Mouse (Mus musculus) liver, postnatal 0 days (tissue): ENCODE results near the gene Rps6kl1. TPM values are rescaled to one million over a fixed set of nuclear protein-coding genes. Genes with fewer than 3 reads are reported as not detected.

Experiments used
- ATAC-seq: fragments of 200-750 bp; cut with Nextera tagmentation; 2 replicates; pipeline ENCODE4 v1.8.0; 2017; ENCODE audit warnings: mild to moderate bottlenecking, moderate library complexity
- DNase-seq: peaks from one replicate; pipeline ENCODE4 v3.0.0-alpha.2; 2016
- H3K27ac ChIP-seq: fragments of 300-500 bp; sonication (generic); 2 replicates; pipeline ENCODE4 v1.5.1; 2014; ENCODE audit warnings: antibody characterized with exemption, moderate library complexity, mild to moderate bottlenecking, low read depth
- H3K27me3 ChIP-seq: fragments of 300-500 bp; sonication (generic); 2 replicates; pipeline ENCODE4 v1.6.1; 2014; ENCODE audit warnings: low read length, control low read depth, mixed read lengths; ENCODE audit not compliant: insufficient read depth
- H3K36me3 ChIP-seq: fragments of 300-500 bp; sonication (generic); replicated peaks from 2 replicates; pipeline ENCODE4 v1.6.1; 2014; ENCODE audit warnings: mild to moderate bottlenecking, control low read depth, low read length, moderate library complexity, mixed read lengths; ENCODE audit not compliant: insufficient read depth
- H3K4me1 ChIP-seq: fragments of 300-500 bp; sonication (generic); 2 replicates; pipeline ENCODE4 v1.6.1; 2014; ENCODE audit warnings: antibody characterized with exemption, mild to moderate bottlenecking, control low read depth; ENCODE audit not compliant: insufficient read depth
- H3K4me2 ChIP-seq: fragments of 300-500 bp; sonication (generic); 2 replicates; pipeline ENCODE4 v1.6.1; 2014; ENCODE audit warnings: low read depth, mild to moderate bottlenecking, low read length, moderate library complexity, mixed read lengths
- H3K4me3 ChIP-seq: fragments of 300-500 bp; sonication (generic); 2 replicates; pipeline ENCODE4 v1.5.1; 2014; ENCODE audit warnings: low read depth, low read length
- H3K9ac ChIP-seq: fragments of 300-500 bp; sonication (generic); replicated peaks from 2 replicates; pipeline ENCODE4 v1.6.1; 2014; ENCODE audit warnings: mild to moderate bottlenecking, moderate library complexity
- H3K9me3 ChIP-seq: fragments of 300-500 bp; sonication (generic); 2 replicates; pipeline ENCODE4 v1.6.1; 2016; ENCODE audit warnings: mild to moderate bottlenecking, control low read depth, low read length, mixed read lengths
- CTCF ChIP-seq: sonication (generic); IDR thresholded peaks from 2 replicates; pipeline ENCODE4 v1.5.1; 2016; ENCODE audit warnings: antibody characterized with exemption, low read depth
- EP300 ChIP-seq: IDR thresholded peaks from 2 replicates; pipeline ENCODE4 v1.6.1; 2016; ENCODE audit warnings: antibody characterized with exemption, low read depth, mild to moderate bottlenecking
- WGBS: fragments of 180-500 bp; shearing (Covaris S2); extraction: QIAGEN DNeasy Blood & Tissue Kit; methylation state at CpG from one replicate; pipeline ENCODE4 v1.1.7; 2014; ENCODE audit not compliant: insufficient replicate concordance; 5-methylcytosine and 5-hydroxymethylcytosine counted together
- polyA plus RNA-seq: library from polyadenylated mRNA; unstranded; fragments of >200 nt; fragmentation: Nextera tagmentation; extraction: Ambion mirVana; gene quantifications from 2 replicates; pipeline ENCODE4 v1.2.1, GENCODE M21; 2015

The Rps6kl1 gene
- polyA plus RNA-seq, 1 experiment from 2014 or later = 0.61 TPM

DNA sequence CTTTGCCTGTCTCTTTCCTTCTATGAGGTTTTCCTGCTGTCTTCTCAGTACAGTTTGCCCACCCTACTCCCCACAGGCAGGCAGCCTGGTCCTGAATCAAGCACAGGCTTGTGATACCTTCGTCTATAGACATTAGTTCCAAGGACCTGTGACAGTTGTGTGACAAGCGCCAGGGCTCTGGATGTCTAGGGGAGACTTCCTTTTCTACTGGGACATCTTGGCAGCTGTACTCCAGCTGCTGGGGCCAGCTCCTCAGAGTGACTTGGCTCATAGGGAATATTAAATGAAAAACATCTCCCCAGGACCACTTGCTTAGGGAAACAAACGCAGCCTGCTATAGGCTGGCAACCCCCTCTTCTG lies 19.9 kb upstream of the Rps6kl1 start:
- no peak for ATAC-seq
- Histone ChIP-seq H3K36me3 (no peaks in the 10 kb centered on the region), H3K27ac (no peak overlapping the region), H3K9me3 (no peaks in the 10 kb centered on the region), H3K4me2 (no peak overlapping the region), H3K4me3 (no peak overlapping the region), H3K9ac (no peak overlapping the region), H3K27me3 (0 out of 2 replicates have a peak, but pooled peaks cover 6% of the 10 kb centered on the region), H3K4me1 (0 out of 2 replicates have a peak, but pooled peaks cover 5% of the 10 kb centered on the region)
- no peak for TF ChIP-seq EP300
- TF ChIP-seq CTCF = no peak
- DNase-seq = no peak
- WGBS = 79% methylated on average over 3 of the region's 3 CpGs

DNA sequence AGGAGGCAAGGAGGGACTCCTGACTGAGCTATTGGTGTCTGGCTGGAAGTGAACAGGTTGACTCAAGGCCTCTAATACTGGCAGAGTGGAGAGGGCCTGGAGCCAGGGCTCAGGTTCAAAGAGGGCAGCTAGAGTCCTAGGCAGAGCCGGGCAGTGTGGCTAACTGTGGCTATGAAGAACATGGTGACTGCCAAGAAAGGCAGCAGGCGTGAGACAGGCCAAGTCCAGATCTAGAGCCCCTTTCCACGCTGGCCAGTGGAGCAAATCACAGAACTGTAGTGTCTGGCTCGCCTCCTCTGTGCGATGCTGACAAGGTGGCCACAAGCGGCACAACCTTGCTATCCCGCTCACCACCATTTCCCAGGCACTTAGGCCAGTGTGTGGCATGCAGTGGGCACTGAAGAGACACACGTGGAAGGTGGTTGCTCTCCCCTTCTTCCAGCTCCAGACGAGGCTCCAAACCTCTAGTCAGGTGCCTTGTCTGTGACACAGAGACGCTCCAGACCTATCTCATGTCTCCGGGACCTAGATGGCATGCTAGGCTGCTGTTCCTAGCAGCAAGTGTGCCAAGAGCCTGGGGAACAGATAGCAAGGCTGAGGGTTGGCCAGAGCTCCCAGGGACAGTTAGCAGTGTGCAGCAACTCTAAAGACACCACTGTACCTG lies 19.4 kb upstream of the Rps6kl1 start:
- DNase-seq = no peak
- Histone ChIP-seq H3K27ac (no peak overlapping the region), H3K27me3 (0 out of 2 replicates have a peak, but pooled peaks cover 3% of the 10 kb centered on the region), H3K9me3 (no peaks in the 10 kb centered on the region), H3K36me3 (no peaks in the 10 kb centered on the region), H3K9ac (no peak overlapping the region), H3K4me1 (0 out of 2 replicates have a peak, but pooled peaks cover 5% of the 10 kb centered on the region), H3K4me3 (no peak overlapping the region), H3K4me2 (no peak overlapping the region)
- TF ChIP-seq EP300 (no peak), CTCF (no peak)
- no peak for ATAC-seq
- WGBS = 75% methylated on average over 11 of the region's 11 CpGs

DNA sequence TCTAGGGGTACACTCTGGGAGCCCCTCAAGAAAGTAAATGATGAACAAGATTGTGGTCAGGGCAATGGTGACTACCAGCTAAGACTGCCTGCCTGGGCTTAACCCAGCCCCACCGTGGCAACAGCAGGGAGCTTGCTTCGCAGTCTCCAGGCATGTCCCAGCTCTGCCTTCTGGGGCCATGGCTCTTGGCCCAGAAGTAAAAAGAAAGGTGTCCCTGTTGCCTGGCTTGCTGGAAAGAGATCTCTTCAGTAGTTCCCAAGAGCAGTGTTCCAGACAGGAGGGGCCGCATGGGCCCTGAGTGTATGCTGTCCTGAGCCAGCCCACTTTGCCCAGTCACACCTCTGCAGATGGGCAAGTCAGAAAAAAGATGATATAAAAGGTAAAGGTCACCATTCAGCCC lies 18.8 kb upstream of the Rps6kl1 start:
- H3K4me2 ChIP-seq = peak overlapping the region; percentile 59
- ATAC-seq = no peak
- no peaks in the 10 kb centered on the region for H3K36me3 ChIP-seq
- H3K27me3 ChIP-seq = no peaks in the 10 kb centered on the region
- no peak overlapping the region for H3K4me3 ChIP-seq
- no peaks in the 10 kb centered on the region for H3K9me3 ChIP-seq
- TF ChIP-seq CTCF (no peak), EP300 (no peak)
- no peak overlapping the region for H3K27ac ChIP-seq
- 0 out of 2 replicates have a peak, but pooled peaks cover 5% of the 10 kb centered on the region for H3K4me1 ChIP-seq
- WGBS = 63% methylated on average over 3 of the region's 3 CpGs
- DNase-seq = no peak
- 0 out of 2 replicates have a peak overlapping the region, but pooled peaks have one; percentile 30 for H3K9ac ChIP-seq

DNA sequence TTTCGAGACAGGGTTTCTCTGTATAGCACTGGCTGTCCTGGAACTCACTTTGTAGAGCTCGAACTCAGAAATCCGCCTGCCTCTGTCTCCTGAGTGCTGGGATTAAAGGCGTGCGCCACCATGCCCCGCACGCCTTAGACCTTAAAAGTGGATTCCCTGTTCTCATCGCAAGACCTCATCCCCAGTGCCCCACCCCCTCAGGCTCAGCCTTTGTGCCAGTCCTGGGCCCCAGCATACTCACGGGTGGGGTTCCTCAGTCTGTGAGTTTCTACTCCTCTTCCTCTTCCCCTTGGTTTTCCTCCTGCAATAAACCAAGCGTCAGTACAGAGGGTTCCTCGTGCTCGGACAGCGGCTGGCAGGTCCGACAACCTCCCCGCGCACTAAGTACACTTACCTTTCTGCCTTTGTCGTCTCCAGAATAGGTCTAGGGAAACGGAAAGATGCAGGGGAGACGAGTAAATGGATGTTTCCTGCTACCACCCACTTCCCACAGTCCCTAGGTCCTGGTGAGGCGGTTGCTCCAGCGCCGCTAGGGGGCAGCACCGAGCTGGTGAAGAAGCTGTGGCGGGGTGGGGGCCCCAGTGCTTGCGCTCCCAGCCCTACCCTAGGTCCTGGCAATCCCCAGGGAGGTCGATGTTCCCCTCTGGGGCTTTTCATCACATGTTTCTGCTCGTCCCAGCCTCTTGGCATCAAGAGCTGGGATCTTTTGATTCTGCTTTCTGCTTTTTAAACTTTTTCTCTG lies 18.2 kb upstream of the Rps6kl1 start:
- TF ChIP-seq CTCF (peak; percentile 97), EP300 (no peak)
- H3K4me1 ChIP-seq = 0 out of 2 replicates have a peak, but pooled peaks cover 5% of the 10 kb centered on the region
- peak overlapping the region; percentile 59 for H3K4me2 ChIP-seq
- ATAC-seq = peak; percentile 78
- no peaks in the 10 kb centered on the region for H3K9me3 ChIP-seq
- peak overlapping the region; percentile 17; the same call in 1 of the 2 replicates for H3K4me3 ChIP-seq
- H3K36me3 ChIP-seq = no peaks in the 10 kb centered on the region
- peak; percentile 90 for DNase-seq
- WGBS = 22% methylated on average over 27 of the region's 27 CpGs
- H3K9ac ChIP-seq = 0 out of 2 replicates have a peak overlapping the region, but pooled peaks have one; percentile 30
- H3K27ac ChIP-seq = no peak overlapping the region
- no peaks in the 10 kb centered on the region for H3K27me3 ChIP-seq

DNA sequence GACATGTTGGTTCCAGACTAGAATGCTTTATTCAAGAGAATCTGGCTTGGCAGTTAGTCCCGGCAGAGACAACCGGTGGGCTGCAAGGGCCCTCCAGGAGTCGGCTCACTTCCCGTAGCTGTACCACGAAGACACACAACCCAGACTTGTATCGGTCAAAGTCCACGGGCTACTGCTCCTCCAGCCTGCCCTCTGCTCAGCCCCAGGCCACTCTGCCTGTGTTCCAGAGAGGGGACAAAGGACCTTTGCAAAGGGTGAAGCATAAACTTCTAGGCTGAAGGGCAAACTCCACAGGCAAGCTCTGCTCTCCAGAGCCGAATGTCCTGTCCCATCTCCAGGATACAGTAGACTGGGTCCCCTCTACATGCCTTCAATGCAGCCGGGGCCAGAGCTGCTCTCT lies 15.6 kb upstream of the Rps6kl1 start:
- Histone ChIP-seq H3K9ac (no peak overlapping the region), H3K27ac (no peak overlapping the region), H3K4me2 (no peak overlapping the region), H3K4me3 (no peak overlapping the region), H3K27me3 (no peaks in the 10 kb centered on the region), H3K4me1 (0 out of 2 replicates have a peak, but pooled peaks cover 5% of the 10 kb centered on the region), H3K36me3 (no peaks in the 10 kb centered on the region), H3K9me3 (no peaks in the 10 kb centered on the region)
- WGBS = 71% methylated on average over 9 of the region's 9 CpGs
- DNase-seq (no peak), ATAC-seq (no peak)
- TF ChIP-seq CTCF = no peak
- TF ChIP-seq EP300 = no peak

DNA sequence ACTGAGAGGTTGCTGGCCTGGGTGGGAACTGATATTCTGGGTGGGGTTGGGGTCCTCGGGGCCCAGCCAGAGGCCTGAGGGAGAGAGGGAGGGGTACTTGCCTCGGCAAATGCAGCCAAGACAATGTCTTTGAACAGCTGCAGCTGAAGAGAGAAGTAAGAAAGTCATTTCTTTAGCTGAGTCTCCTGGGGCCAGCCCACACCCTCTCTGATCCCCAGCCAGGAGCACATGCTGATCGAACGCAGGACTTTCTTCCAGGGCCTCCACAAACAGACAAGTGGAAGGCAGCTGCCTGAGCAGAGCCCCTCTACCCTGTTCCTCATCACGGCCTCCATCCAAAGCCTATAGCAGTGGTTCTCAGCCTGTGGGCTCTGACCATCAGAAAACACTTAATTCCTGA lies 13.9 kb upstream of the Rps6kl1 start:
- H3K4me2 ChIP-seq = no peak overlapping the region
- ATAC-seq (no peak), DNase-seq (no peak)
- H3K27me3 ChIP-seq = no peaks in the 10 kb centered on the region
- no peaks in the 10 kb centered on the region for H3K9me3 ChIP-seq
- TF ChIP-seq EP300 = no peak
- no peak for TF ChIP-seq CTCF
- H3K27ac ChIP-seq = no peak overlapping the region
- H3K9ac ChIP-seq = no peak overlapping the region
- 0 out of 2 replicates have a peak, but pooled peaks cover 5% of the 10 kb centered on the region for H3K4me1 ChIP-seq
- no peaks in the 10 kb centered on the region for H3K36me3 ChIP-seq
- WGBS = 69% methylated on average over 5 of the region's 5 CpGs
- H3K4me3 ChIP-seq = no peak overlapping the region
